ENCODE assay signal across 8 mouse cellular contexts in genomic region chr9:50554241-50555093, GRCm38 (mm10). TPM values are rescaled to one million over a fixed set of nuclear protein-coding genes. Genes with fewer than 3 reads are reported as not detected.
A peak's percentile ranks its signal among the peaks of the same experiment; 100 is the strongest.
DNase-seq lines count a peak whose midpoint lies in the region; ATAC-seq and TF ChIP-seq lines count a peak whose summit lies in the region.

Il18 (plus strand) TSS chr9:50554827.

- no peaks in the 10 kb centered on the region for H3K9me3 ChIP-seq in limb, embryonic 10.5 days (replicated peaks)
- H3K9me3 ChIP-seq in midbrain, embryonic 14.5 days (ENCODE audit: control insufficient read depth, low read length): no peaks in the 10 kb centered on the region

- peak; percentile 27 for DNase-seq in gastrocnemius, postnatal 25 days
- DNase-seq in gastrocnemius, postnatal 4 days (ENCODE audit: low spot score in 2 of 2): no peak
- peak; percentile 6 to 24 for DNase-seq in cerebellum, postnatal 25 days
- peak; percentile 51 to 68 for DNase-seq in heart, adult 18-20 months
- DNase-seq in kidney, adult 2 months: peak; percentile 55
- DNase-seq in limb, embryonic 10.5 days (ENCODE audit: low spot score): no peak
- peak; percentile 89 for DNase-seq in midbrain, embryonic 14.5 days
- peak; percentile 79 for DNase-seq in spleen, postnatal 36 days (ENCODE audit: low spot score in 2 of 2)

- H3K9ac ChIP-seq in midbrain, embryonic 14.5 days (replicated peaks; ENCODE audit: low read length): peak within 1 kb of the TSS; percentile 42

- no peaks in the 10 kb centered on the region for H3K36me3 ChIP-seq in kidney, adult 2 months (ENCODE audit: control insufficient read depth, insufficient read depth, low read length)
- no peaks in the 10 kb centered on the region for H3K36me3 ChIP-seq in limb, embryonic 10.5 days
- H3K36me3 ChIP-seq in midbrain, embryonic 14.5 days (ENCODE audit: control insufficient read depth, insufficient read depth, low read length): no peaks in the 10 kb centered on the region

- no peaks in the 10 kb centered on the region for H3K27me3 ChIP-seq in kidney, adult 2 months (replicated peaks; ENCODE audit: control insufficient read depth, insufficient read depth, low read length)
- H3K27me3 ChIP-seq in limb, embryonic 10.5 days (ENCODE audit: low read depth, poor library complexity, severe bottlenecking): no peaks in the 10 kb centered on the region
- H3K27me3 ChIP-seq in midbrain, embryonic 14.5 days (ENCODE audit: control insufficient read depth, insufficient read depth, low read length): no peaks in the 10 kb centered on the region

- peak; percentile 95 for ATAC-seq in midbrain, embryonic 14.5 days (ENCODE audit: low FRiP score, low TSS enrichment)

- peak within 1 kb of the TSS; percentile 50 for H3K4me2 ChIP-seq in midbrain, embryonic 14.5 days (ENCODE audit: low read length)

- peaks cover 7% of the 10 kb centered on the region; the same call in 1 of the 2 replicates for H3K4me1 ChIP-seq in kidney, adult 2 months (ENCODE audit: control insufficient read depth, insufficient read depth, low read length)
- H3K4me1 ChIP-seq in limb, embryonic 10.5 days: no peaks in the 10 kb centered on the region
- peaks cover 8% of the 10 kb centered on the region for H3K4me1 ChIP-seq in midbrain, embryonic 14.5 days (ENCODE audit: control insufficient read depth, insufficient read depth, low read length)

- H3K27ac ChIP-seq in kidney, adult 2 months (ENCODE audit: insufficient read depth, low read depth, low read length): peak within 1 kb of the TSS; percentile 85
- 0 out of 2 replicates have a peak within 1 kb of the TSS, but pooled peaks have one; percentile 50 for H3K27ac ChIP-seq in limb, embryonic 10.5 days
- H3K27ac ChIP-seq in midbrain, embryonic 14.5 days (replicated peaks; ENCODE audit: low read depth, low read length): peak within 1 kb of the TSS; percentile 91

- TF ChIP-seq CTCF in kidney, adult 2 months (conservative IDR thresholded peaks at IDR 0.05; ENCODE audit: insufficient read depth, insufficient read length, low read depth, low read length): no peak

- TF ChIP-seq POLR2A in kidney, adult 2 months (IDR thresholded peaks at IDR 0.05; ENCODE audit: low read depth, low read length): no peak

- WGBS in kidney, adult 2 months: 34% methylated on average over 12 of the region's 12 CpGs
- 36% methylated on average over 12 of the region's 12 CpGs for WGBS in limb, embryonic 10.5 days
- WGBS in midbrain, embryonic 14.5 days: 17% methylated on average over 12 of the region's 12 CpGs

- peak within 1 kb of the TSS; percentile 32 for H3K4me3 ChIP-seq in kidney, adult 2 months (ENCODE audit: insufficient read depth, low read depth, low read length)
- H3K4me3 ChIP-seq in limb, embryonic 10.5 days: peak within 1 kb of the TSS; percentile 13
- H3K4me3 ChIP-seq in midbrain, embryonic 14.5 days (replicated peaks; ENCODE audit: low read depth, low read length): peak within 1 kb of the TSS; percentile 20

RNA-seq across cellular contexts. Expression of gene Il18, which starts in this region (rescaled TPM):
- under 1 TPM; 0.43 to 0.75 TPM for total RNA-seq in gastrocnemius, postnatal 25 days (2021)
- 1 to 10 TPM in 1 of 2 experiments, under 1 TPM in 1; 0.34 to 1.1 TPM for total RNA-seq in gastrocnemius, postnatal 4 days (2021)
- total RNA-seq in heart, adult 18-20 months (2021): 1 to 10 TPM; 1.0 to 2.5 TPM
- polyA plus RNA-seq in kidney, adult 2 months (2012; rRNA removed): 1.4 and 2.2 TPM in 2 replicates
- polyA plus RNA-seq in limb, embryonic 10.5 days (2016; fragmentation: Nextera tagmentation; extraction: Ambion mirVana): 0.50 TPM in 1 of 2 replicates, not detected in the other
- 21.7 and 23.1 TPM in 2 replicates for polyA plus RNA-seq in midbrain, embryonic 14.5 days (2014; fragmentation: Nextera tagmentation; extraction: Ambion mirVana)

Comparison
In these comparisons a context has a peak if more than half of its experiments do, and no peak if none do; other contexts are left out.
1. Peak in DNase-seq in gastrocnemius, postnatal 25 days; RNA of the gene not detected or under 1 TPM.
2. DNase-seq: peak in cerebellum, postnatal 25 days (2 of 2), heart, adult 18-20 months (2 of 2), kidney, adult 2 months (single experiment), midbrain, embryonic 14.5 days (single experiment) and spleen, postnatal 36 days (2 of 2); none in gastrocnemius, postnatal 4 days (0 of 2) and limb, embryonic 10.5 days (single experiment).
3. Peak in every context shown above with its lines, with median percentiles within 50 percentile points of each other: H3K27ac ChIP-seq and H3K4me3 ChIP-seq.